Mouse (Mus musculus) cerebellum, adult (tissue): ENCODE data around the gene Shtn1.

ENCODE experiments used
- ATAC-seq: cut with Nextera tagmentation; 2 replicates; pipeline ENCODE4 v1.9.2; 2017; ENCODE audit warnings: mild to moderate bottlenecking, moderate library complexity, mixed read lengths; ENCODE audit not compliant: insufficient number of reproducible peaks, low FRiP score, low TSS enrichment

The Shtn1 gene

GRCm38 (mm10) chr19:59075472-59076101, at the start of gene Shtn1:
Gene Shtn1 (minus strand): TSS chr19:59076100.
- peak; percentile 72 for ATAC-seq

- no peak for ATAC-seq
Measured at GRCm38 (mm10) chr19:59114152-59114551, 38.3 kb upstream of the Shtn1 start.

GRCm38 (mm10) chr19:59109937-59110336, 34.0 kb upstream of the Shtn1 start:
- no peak for ATAC-seq

- no peak for ATAC-seq
Measured at GRCm38 (mm10) chr19:59098315-59098714, 22.4 kb upstream of the Shtn1 start.

GRCm38 (mm10) chr19:59092295-59092694, 16.4 kb upstream of the Shtn1 start:
- ATAC-seq, result no peak

GRCm38 (mm10) chr19:59090337-59090736, 14.4 kb upstream of the Shtn1 start:
- ATAC-seq, result no peak

- ATAC-seq, result no peak
Measured at GRCm38 (mm10) chr19:59084296-59084695, 8.4 kb upstream of the Shtn1 start.

- ATAC-seq, result no peak
Measured at GRCm38 (mm10) chr19:59076131-59076530, 231 bp upstream of the Shtn1 start.

GRCm38 (mm10) chr19:59074841-59075471, 944 bp downstream of the Shtn1 start:
- peak; percentile 45 for ATAC-seq

GRCm38 (mm10) chr19:59074381-59074780, 1.5 kb downstream of the Shtn1 start:
- no peak for ATAC-seq

- no peak for ATAC-seq
Measured at GRCm38 (mm10) chr19:59073006-59073405, 2.9 kb downstream of the Shtn1 start.

GRCm38 (mm10) chr19:59071979-59072378, 3.9 kb downstream of the Shtn1 start:
- no peak for ATAC-seq

- ATAC-seq, result no peak
Measured at GRCm38 (mm10) chr19:59071396-59071795, 4.5 kb downstream of the Shtn1 start.

GRCm38 (mm10) chr19:59067652-59068051, 8.2 kb downstream of the Shtn1 start:
- no peak for ATAC-seq

- no peak for ATAC-seq
Measured at GRCm38 (mm10) chr19:59066670-59067069, 9.2 kb downstream of the Shtn1 start.

GRCm38 (mm10) chr19:59066115-59066514, 9.8 kb downstream of the Shtn1 start:
- no peak for ATAC-seq

GRCm38 (mm10) chr19:59064616-59065015, 11.3 kb downstream of the Shtn1 start:
- ATAC-seq, result no peak

- no peak for ATAC-seq
Measured at GRCm38 (mm10) chr19:59063568-59063967, 12.3 kb downstream of the Shtn1 start.

GRCm38 (mm10) chr19:59058105-59058504, 17.8 kb downstream of the Shtn1 start:
- ATAC-seq, result no peak

GRCm38 (mm10) chr19:59057366-59057765, 18.5 kb downstream of the Shtn1 start:
- no peak for ATAC-seq

GRCm38 (mm10) chr19:59054632-59054951, 21.3 kb downstream of the Shtn1 start:
- no peak for ATAC-seq

- no peak for ATAC-seq
Measured at GRCm38 (mm10) chr19:59053931-59054631, 21.8 kb downstream of the Shtn1 start.
